Mouse (Mus musculus) embryonic facial prominence, embryonic 13.5 days (tissue): ENCODE results near the gene Trappc10. TPM values are rescaled to one million over a fixed set of nuclear protein-coding genes. Genes with fewer than 3 reads are reported as not detected.

Experiments
- ATAC-seq: fragments of 200-750 bp; cut with Nextera tagmentation; 2 replicates; pipeline ENCODE4 v1.8.0; 2017; ENCODE audit warnings: low read depth; ENCODE audit not compliant: insufficient number of reproducible peaks, insufficient read depth, low FRiP score, low TSS enrichment
- H3K27ac ChIP-seq: fragments of 300-500 bp; sonication (generic); 2 replicates; pipeline ENCODE4 v1.5.1; 2015; ENCODE audit warnings: moderate library complexity, mild to moderate bottlenecking, inconsistent platforms
- H3K27me3 ChIP-seq: fragments of 300-500 bp; sonication (generic); 2 replicates; pipeline ENCODE4 v1.6.1; 2015; ENCODE audit warnings: mild to moderate bottlenecking, inconsistent platforms
- H3K36me3 ChIP-seq: fragments of 300-500 bp; sonication (generic); 2 replicates; pipeline ENCODE4 v1.6.1; 2015; ENCODE audit warnings: mild to moderate bottlenecking, inconsistent platforms
- H3K4me1 ChIP-seq: fragments of 300-500 bp; sonication (generic); 2 replicates; pipeline ENCODE4 v1.6.1; 2015; ENCODE audit warnings: inconsistent platforms
- H3K4me2 ChIP-seq: fragments of 300-500 bp; sonication (generic); 2 replicates; pipeline ENCODE4 v1.6.1; 2015; ENCODE audit warnings: moderate library complexity, mild to moderate bottlenecking, inconsistent platforms
- H3K4me3 ChIP-seq: fragments of 300-500 bp; sonication (generic); 2 replicates; pipeline ENCODE4 v1.5.1; 2015; ENCODE audit warnings: mild to moderate bottlenecking, inconsistent platforms
- H3K9ac ChIP-seq: fragments of 300-500 bp; sonication (generic); 2 replicates; pipeline ENCODE4 v1.6.1; 2015; ENCODE audit warnings: mild to moderate bottlenecking, inconsistent platforms
- H3K9me3 ChIP-seq: fragments of 300-500 bp; sonication (generic); 2 replicates; pipeline ENCODE4 v1.6.1; 2016; ENCODE audit warnings: inconsistent platforms
- WGBS: fragments of 180-500 bp; shearing (Covaris S2); methylation state at CpG from one replicate; pipeline ENCODE4 v1.1.7; 2015; ENCODE audit warnings: mixed read lengths; 5-methylcytosine and 5-hydroxymethylcytosine counted together
- polyA plus RNA-seq: library from polyadenylated mRNA; unstranded; fragments of >200 nt; fragmentation: Nextera tagmentation; extraction: Ambion mirVana; gene quantifications from 2 replicates; pipeline ENCODE4 v1.2.1, GENCODE M21; 2015

Gene Trappc10
- polyA plus RNA-seq, 1 experiment from 2014 or later, result 12.0 TPM

DNA sequence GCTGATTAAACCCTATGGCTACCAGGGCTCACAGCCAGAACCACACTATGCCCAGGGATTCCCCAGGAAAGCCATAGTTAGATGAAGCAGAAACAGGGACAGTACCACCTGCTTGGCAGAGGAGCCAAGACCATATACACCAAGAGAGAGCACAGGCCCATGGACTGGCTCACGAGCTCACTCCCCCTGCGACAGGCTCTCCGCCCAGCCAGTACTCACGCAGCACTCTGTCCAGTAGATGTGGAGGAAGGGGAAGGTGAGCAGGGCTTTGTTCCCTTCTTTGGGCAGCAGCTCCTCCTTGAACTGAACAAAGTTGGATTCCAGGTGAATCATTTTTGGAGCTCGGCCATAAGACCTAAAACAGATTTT is 15.9 kb downstream of the Trappc10 start:
- 92% methylated on average over 5 of the region's 5 CpGs for WGBS
- Histone ChIP-seq H3K4me3 (no peak overlapping the region), H3K4me1 (no peaks in the 10 kb centered on the region), H3K27ac (no peak overlapping the region), H3K4me2 (no peak overlapping the region), H3K36me3 (peaks cover 50% of the 10 kb centered on the region), H3K9me3 (no peaks in the 10 kb centered on the region), H3K9ac (no peak overlapping the region), H3K27me3 (no peaks in the 10 kb centered on the region)
- no peak for ATAC-seq

DNA sequence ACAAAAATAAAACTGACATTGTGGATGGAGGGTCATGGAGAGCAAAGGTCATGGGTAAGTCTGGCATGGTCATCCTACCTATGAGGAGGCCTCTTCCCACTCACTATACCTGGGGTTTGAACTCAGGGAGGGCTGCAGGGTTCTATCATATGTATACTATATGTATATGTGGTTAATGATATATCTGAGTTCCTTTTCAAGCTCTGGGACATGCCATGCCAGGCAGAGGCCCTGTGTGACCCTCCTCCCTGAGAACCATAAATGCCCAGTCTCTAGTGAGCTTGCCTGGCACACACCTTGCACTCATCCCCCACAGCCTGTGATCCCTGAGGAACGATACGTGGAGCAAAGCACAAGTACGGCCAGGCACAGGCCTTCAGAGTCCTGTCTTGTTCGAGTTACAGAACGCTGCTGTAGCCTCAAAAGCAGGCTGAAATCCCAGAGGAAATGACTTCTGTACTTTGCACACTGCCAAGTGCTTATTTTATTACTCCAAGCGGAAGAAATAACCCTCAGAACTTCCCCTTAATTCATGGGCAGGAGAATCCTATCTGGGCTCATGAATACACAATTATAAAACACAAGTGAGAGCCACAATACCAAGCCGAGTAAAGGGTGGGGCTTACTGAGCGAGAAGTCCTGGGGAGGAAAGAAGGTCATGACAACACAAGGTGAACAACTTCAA is 16.4 kb downstream of the Trappc10 start:
- H3K9ac ChIP-seq, result no peak overlapping the region
- no peak overlapping the region for H3K4me2 ChIP-seq
- no peak for ATAC-seq
- no peaks in the 10 kb centered on the region for H3K27me3 ChIP-seq
- H3K27ac ChIP-seq, result no peak overlapping the region
- WGBS, result 89% methylated on average over 8 of the region's 8 CpGs
- H3K4me3 ChIP-seq, result no peak overlapping the region
- peaks cover 53% of the 10 kb centered on the region for H3K36me3 ChIP-seq
- no peaks in the 10 kb centered on the region for H3K4me1 ChIP-seq
- H3K9me3 ChIP-seq, result no peaks in the 10 kb centered on the region

DNA sequence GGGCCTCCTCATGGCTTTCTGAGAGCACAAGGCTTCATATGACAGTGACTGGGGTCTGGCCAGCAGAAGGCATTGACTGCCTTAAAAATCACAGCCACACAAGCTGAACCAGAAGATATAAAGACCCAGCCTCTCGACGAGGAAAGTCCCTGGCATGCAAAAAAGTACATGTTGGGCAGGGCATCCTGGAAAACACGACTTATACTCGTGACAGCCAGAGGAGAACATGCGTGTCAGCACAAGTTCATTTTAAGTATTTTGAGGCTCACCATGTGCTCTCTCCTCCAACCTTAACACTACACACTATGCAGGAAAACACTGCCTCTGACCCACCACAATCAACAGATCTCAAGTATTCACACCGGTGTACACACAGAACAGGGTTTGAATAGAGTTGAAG is 20.3 kb downstream of the Trappc10 start:
- Histone ChIP-seq H3K27ac (no peak overlapping the region), H3K4me3 (no peak overlapping the region), H3K4me2 (no peak overlapping the region), H3K9me3 (no peaks in the 10 kb centered on the region), H3K9ac (no peak overlapping the region), H3K36me3 (peaks cover 71% of the 10 kb centered on the region), H3K27me3 (no peaks in the 10 kb centered on the region), H3K4me1 (no peaks in the 10 kb centered on the region)
- 83% methylated on average over 6 of the region's 6 CpGs for WGBS
- no peak for ATAC-seq

DNA sequence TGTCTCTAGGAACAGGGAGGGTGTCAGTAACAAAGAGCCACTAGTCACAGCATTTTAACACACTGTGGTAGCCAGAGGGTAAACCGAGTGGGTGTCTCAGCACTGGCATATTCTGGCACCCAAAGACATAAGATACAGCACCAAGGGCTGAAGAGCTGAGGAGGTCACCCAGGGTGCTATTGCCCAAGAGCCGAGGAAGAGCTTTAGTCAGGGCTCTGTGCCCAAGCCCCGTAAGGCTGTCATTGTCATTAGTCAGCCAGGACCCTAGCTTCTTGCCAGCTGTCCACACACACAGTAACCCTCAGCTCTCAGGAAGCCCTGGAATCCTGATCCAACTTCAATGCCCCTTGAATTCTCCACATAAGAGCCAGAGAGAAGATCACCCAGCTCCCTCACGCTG is 21.5 kb downstream of the Trappc10 start:
- H3K4me2 ChIP-seq, result no peak overlapping the region
- no peaks in the 10 kb centered on the region for H3K27me3 ChIP-seq
- no peaks in the 10 kb centered on the region for H3K4me1 ChIP-seq
- H3K27ac ChIP-seq, result no peak overlapping the region
- ATAC-seq, result no peak
- H3K4me3 ChIP-seq, result no peak overlapping the region
- H3K36me3 ChIP-seq, result peaks cover 73% of the 10 kb centered on the region
- WGBS, result 80% methylated on average over 4 of the region's 4 CpGs
- H3K9ac ChIP-seq, result no peak overlapping the region
- no peaks in the 10 kb centered on the region for H3K9me3 ChIP-seq

DNA sequence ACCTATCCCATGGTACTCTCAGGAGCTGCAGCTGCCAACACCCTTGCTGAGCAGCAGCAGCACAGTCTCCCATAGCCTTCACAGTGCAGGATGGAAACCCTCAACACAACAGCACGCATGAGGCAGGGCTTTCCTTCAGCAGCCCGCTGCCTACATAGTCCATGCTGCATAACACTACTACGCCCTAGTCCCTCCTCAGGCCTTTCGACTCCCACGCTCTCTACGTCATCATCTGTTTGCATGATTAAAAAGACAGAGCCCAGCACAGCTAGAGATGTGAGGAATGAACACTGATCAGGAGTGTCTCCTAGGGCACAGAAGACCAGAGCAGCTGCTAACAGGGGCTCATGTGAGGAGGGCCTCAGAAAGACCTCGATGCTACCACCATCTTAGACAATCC is 23.1 kb downstream of the Trappc10 start:
- 92% methylated on average over 7 of the region's 7 CpGs for WGBS
- ATAC-seq, result no peak
- H3K4me3 ChIP-seq, result no peak overlapping the region
- no peak overlapping the region for H3K4me2 ChIP-seq
- peaks cover 78% of the 10 kb centered on the region for H3K36me3 ChIP-seq
- no peak overlapping the region for H3K27ac ChIP-seq
- no peak overlapping the region for H3K9ac ChIP-seq
- no peaks in the 10 kb centered on the region for H3K9me3 ChIP-seq
- no peaks in the 10 kb centered on the region for H3K27me3 ChIP-seq
- H3K4me1 ChIP-seq, result no peaks in the 10 kb centered on the region

DNA sequence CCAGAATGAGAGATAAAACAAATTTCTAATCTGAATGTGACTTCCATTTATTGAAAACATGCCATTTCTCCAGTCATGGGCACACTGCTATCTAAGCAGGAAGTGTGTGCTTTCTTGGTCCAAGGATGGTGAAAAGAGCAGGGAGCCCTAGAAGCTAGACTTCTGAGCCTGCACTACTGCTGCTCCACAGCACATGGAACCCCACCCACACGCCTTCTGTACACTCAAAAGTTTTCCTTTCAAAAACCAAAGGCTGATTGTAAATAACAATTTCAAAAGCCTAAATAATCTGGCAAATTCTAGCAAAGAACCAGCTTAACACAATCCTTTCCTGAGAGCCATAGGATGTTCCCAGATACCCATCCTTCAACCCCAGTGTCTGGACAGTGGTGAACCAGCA is 24.9 kb downstream of the Trappc10 start:
- Histone ChIP-seq H3K4me3 (no peak overlapping the region), H3K4me1 (no peaks in the 10 kb centered on the region), H3K36me3 (peaks cover 87% of the 10 kb centered on the region), H3K4me2 (no peak overlapping the region), H3K27ac (no peak overlapping the region), H3K27me3 (no peaks in the 10 kb centered on the region), H3K9me3 (no peaks in the 10 kb centered on the region), H3K9ac (no peak overlapping the region)
- no peak for ATAC-seq
- 86% methylated on average over 1 of the region's 1 CpGs for WGBS

DNA sequence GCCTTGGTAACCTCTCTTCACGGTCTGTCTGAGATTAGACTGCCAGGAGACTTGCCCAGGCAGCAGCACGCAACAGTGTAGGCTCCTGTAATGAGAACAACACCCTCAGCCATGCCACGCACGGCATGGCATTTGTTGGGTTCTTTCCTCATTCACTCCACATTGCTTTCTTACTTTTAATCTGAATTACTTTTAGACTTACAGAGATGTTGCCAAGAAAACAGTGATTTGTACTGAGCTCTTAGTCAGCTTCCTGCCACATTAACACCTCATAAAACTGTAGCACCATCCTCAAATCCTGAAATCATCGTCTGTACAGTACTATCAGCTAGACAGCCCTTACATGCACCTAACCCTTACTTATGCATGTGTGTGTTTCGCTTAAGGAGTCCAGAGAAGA is 25.9 kb downstream of the Trappc10 start:
- no peaks in the 10 kb centered on the region for H3K9me3 ChIP-seq
- H3K4me2 ChIP-seq, result no peak overlapping the region
- no peaks in the 10 kb centered on the region for H3K27me3 ChIP-seq
- no peak overlapping the region for H3K27ac ChIP-seq
- no peaks in the 10 kb centered on the region for H3K4me1 ChIP-seq
- WGBS, result 86% methylated on average over 6 of the region's 6 CpGs
- H3K36me3 ChIP-seq, result peaks cover 93% of the 10 kb centered on the region
- ATAC-seq, result no peak
- no peak overlapping the region for H3K9ac ChIP-seq
- no peak overlapping the region for H3K4me3 ChIP-seq

DNA sequence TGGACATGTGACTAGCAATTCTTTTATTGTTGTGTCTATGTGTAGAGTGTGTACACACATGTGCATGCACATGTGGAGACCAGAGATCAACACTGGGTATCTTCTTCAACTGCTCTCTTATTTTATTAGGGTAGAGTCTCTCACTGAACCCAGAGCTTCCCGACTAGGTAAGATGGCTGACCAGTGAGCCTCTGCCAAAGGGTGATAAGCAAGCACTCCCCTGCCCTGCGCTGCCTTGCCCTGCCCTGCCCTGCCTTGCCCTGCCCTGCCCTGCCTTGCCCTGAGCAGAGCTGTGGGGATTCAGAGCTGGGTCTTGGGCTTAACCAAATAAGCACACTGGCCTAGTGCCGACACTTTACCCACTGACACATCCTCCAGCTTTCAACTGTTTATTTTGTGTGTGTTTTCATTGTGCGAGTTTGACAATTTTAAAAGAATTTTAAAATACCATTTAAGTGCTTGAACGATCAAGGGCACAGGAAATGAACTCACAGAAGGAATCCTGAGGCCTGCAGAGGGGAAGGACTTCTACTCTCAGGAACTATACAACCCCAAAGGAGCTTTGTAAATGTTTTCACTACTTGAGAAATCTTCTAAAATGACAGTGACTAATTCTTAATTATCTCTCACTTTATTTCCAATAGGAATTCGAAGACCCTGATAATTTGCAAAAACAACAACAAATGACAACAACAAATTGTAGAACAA is 27.9 kb downstream of the Trappc10 start:
- H3K4me2 ChIP-seq, result no peak overlapping the region
- H3K4me3 ChIP-seq, result no peak overlapping the region
- H3K9ac ChIP-seq, result no peak overlapping the region
- H3K4me1 ChIP-seq, result no peaks in the 10 kb centered on the region
- WGBS, result 86% methylated on average over 6 of the region's 6 CpGs
- ATAC-seq, result no peak
- no peaks in the 10 kb centered on the region for H3K27me3 ChIP-seq
- no peaks in the 10 kb centered on the region for H3K9me3 ChIP-seq
- H3K27ac ChIP-seq, result no peak overlapping the region
- peaks cover 91% of the 10 kb centered on the region for H3K36me3 ChIP-seq

DNA sequence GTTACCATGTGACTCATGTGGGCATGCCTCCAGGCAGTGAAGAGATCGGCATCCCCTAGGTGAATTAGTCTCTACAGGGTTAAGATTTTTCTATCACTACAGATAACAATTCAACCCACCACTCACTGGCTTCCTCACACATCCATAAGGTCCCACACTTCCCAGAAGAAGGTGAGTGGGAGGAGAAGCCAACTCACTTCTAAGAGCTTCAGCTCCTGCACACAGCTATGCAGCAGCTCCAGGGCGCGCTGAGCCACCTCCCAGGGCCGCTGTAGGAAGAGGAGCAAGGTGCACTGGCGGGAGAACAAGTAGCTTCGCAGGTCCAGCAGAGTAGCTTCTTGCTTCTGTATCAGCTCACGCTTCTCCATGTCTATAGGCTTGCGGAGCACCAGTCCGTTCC is 30.1 kb downstream of the Trappc10 start:
- Histone ChIP-seq H3K36me3 (peaks cover 91% of the 10 kb centered on the region), H3K9me3 (no peaks in the 10 kb centered on the region), H3K4me2 (no peak overlapping the region), H3K27ac (no peak overlapping the region), H3K27me3 (no peaks in the 10 kb centered on the region), H3K9ac (no peak overlapping the region), H3K4me1 (no peaks in the 10 kb centered on the region), H3K4me3 (no peak overlapping the region)
- no peak for ATAC-seq
- WGBS, result 94% methylated on average over 9 of the region's 9 CpGs

DNA sequence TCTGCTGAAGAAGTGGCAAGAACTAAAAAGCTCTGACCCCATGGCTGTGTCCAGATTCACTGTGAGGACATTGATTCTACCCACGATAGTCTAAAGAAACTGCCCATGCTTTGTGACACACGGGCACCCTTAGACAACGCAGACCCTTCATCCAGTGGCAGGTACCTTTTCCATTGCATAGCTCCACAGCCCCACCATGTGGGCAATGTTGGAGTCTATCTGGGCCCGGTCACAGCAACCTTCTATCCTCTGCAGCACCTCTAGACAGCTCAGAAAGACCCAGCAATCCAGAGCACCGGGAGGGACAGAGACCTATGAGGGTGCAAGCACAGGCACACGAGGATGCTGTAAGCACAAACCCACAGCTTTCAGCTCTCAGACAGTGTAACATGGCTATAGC is 33.1 kb downstream of the Trappc10 start:
- no peak for ATAC-seq
- 71% methylated on average over 6 of the region's 6 CpGs for WGBS
- Histone ChIP-seq H3K27me3 (no peaks in the 10 kb centered on the region), H3K27ac (no peak overlapping the region), H3K4me1 (no peaks in the 10 kb centered on the region), H3K9ac (no peak overlapping the region), H3K9me3 (no peaks in the 10 kb centered on the region), H3K4me2 (no peak overlapping the region), H3K4me3 (no peak overlapping the region), H3K36me3 (peaks cover 90% of the 10 kb centered on the region)

DNA sequence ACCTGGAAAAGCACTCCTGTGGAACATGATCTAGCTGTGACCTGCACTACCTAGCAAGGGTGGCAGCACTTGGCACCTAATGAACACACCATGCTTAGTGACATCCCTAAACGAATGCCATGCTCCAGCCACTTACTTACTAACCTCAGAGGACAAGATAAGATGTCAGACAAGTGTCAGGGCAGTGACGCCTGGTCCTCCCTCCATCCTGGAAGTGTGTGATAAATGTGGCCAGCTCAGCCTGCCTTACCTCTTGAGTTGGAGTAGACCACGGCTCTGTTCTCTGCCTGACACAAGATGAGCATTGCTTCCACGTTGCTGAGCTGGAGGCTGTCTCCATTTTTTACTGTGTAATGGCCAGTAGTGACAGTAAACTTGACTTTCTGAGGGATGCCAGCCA is 43.3 kb downstream of the Trappc10 start:
- Histone ChIP-seq H3K27ac (no peak overlapping the region), H3K9me3 (no peaks in the 10 kb centered on the region), H3K9ac (no peak overlapping the region), H3K36me3 (peaks cover 96% of the 10 kb centered on the region), H3K4me3 (no peak overlapping the region), H3K4me2 (no peak overlapping the region), H3K4me1 (no peaks in the 10 kb centered on the region), H3K27me3 (no peaks in the 10 kb centered on the region)
- no peak for ATAC-seq
- 85% methylated on average over 4 of the region's 4 CpGs for whole genome bisulfite sequencing

DNA sequence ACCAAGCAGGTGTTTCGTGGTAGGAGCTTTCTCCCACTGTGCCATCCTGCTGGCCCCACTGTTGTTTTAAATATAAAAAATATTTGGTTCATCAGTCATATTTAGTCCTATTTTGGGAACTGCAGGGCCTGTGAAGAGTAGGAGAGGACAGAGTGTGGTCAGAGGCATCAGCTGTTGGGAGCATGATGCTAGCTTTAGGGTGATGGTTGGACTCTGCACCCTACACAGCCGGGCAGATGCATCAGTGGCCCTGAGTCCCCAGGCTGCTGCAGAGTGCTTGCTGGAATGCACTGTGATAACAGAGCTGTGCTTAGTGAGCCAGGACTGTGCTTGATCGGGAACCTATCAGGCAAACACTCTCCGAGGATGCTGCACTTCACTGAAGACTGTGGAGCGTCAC is 51.5 kb downstream of the Trappc10 start:
- Histone ChIP-seq H3K4me2 (no peak overlapping the region), H3K9me3 (no peaks in the 10 kb centered on the region), H3K27ac (no peak overlapping the region), H3K4me1 (no peaks in the 10 kb centered on the region), H3K4me3 (no peak overlapping the region), H3K36me3 (peaks cover 99% of the 10 kb centered on the region), H3K27me3 (no peaks in the 10 kb centered on the region), H3K9ac (no peak overlapping the region)
- WGBS, result 93% methylated on average over 5 of the region's 5 CpGs
- no peak for ATAC-seq
